Mouse (Mus musculus) CD4-positive, CD25-positive, alpha-beta regulatory T cell, adult 4 months (primary cell): ENCODE results near the gene Ccne1. TPM values are rescaled to one million over a fixed set of nuclear protein-coding genes. Genes with fewer than 3 reads are reported as not detected.

ENCODE experiments used
- ATAC-seq: one replicate; pipeline ENCODE4 v1.8.0; 2017
- polyA plus RNA-seq, 2 experiments: library from polyadenylated mRNA; unstranded; fragments of 100-300 nt; shearing (Covaris generic); gene quantifications; one replicate each; pipeline ENCODE4 v1.2.1; 2017

Gene Ccne1
- polyA plus RNA-seq, 2 experiments from 2014 or later, result 3.3 to 3.5 TPM

GRCm38 (mm10) chr7:38093101-38093500, 14.2 kb downstream of the Ccne1 start:
- peak; percentile 16 for ATAC-seq

- ATAC-seq, result peak; percentile 13
These were observed 17.2 kb downstream of the Ccne1 start for GRCm38 (mm10) chr7:38089930-38090675.

- ATAC-seq, result peak; percentile 35
These were observed 18.9 kb downstream of the Ccne1 start for GRCm38 (mm10) chr7:38088456-38088855.

GRCm38 (mm10) chr7:38087856-38088255, 19.5 kb downstream of the Ccne1 start:
- ATAC-seq, result no peak

GRCm38 (mm10) chr7:38086401-38086800, 20.9 kb downstream of the Ccne1 start:
- ATAC-seq, result no peak

- ATAC-seq, result peak; percentile 5
These were observed 21.6 kb downstream of the Ccne1 start for GRCm38 (mm10) chr7:38085573-38086211.

- ATAC-seq, result peak; percentile 86
These were observed 22.4 kb downstream of the Ccne1 start for GRCm38 (mm10) chr7:38084778-38085572.

- no peak for ATAC-seq
These were observed 24.4 kb downstream of the Ccne1 start for GRCm38 (mm10) chr7:38082971-38083370.

- ATAC-seq, result peak; percentile 51
These were observed 30.1 kb downstream of the Ccne1 start for GRCm38 (mm10) chr7:38077189-38077588.

GRCm38 (mm10) chr7:38075487-38075886, 31.8 kb downstream of the Ccne1 start:
- no peak for ATAC-seq

- ATAC-seq, result no peak
These were observed 32.4 kb downstream of the Ccne1 start for GRCm38 (mm10) chr7:38074920-38075319.

GRCm38 (mm10) chr7:38074514-38074913, 32.8 kb downstream of the Ccne1 start:
- ATAC-seq, result no peak

GRCm38 (mm10) chr7:38073782-38074181, 33.6 kb downstream of the Ccne1 start:
- ATAC-seq, result peak; percentile 67

GRCm38 (mm10) chr7:38071065-38071464, 36.3 kb downstream of the Ccne1 start:
- ATAC-seq, result peak; percentile 67

GRCm38 (mm10) chr7:38070663-38071062, 36.7 kb downstream of the Ccne1 start:
- no peak for ATAC-seq

- ATAC-seq, result no peak
These were observed 42.9 kb downstream of the Ccne1 start for GRCm38 (mm10) chr7:38064431-38064830.

- ATAC-seq, result peak; percentile 89
These were observed 46.0 kb downstream of the Ccne1 start for GRCm38 (mm10) chr7:38061060-38061970.

- ATAC-seq, result no peak
These were observed 47.6 kb downstream of the Ccne1 start for GRCm38 (mm10) chr7:38059636-38060330.

GRCm38 (mm10) chr7:38059096-38059495, 48.2 kb downstream of the Ccne1 start:
- ATAC-seq, result no peak

- no peak for ATAC-seq
These were observed 51.3 kb downstream of the Ccne1 start for GRCm38 (mm10) chr7:38055996-38056395.

GRCm38 (mm10) chr7:38054246-38054645, 53.1 kb downstream of the Ccne1 start:
- no peak for ATAC-seq
